8 mouse cellular contexts compared by ENCODE assay signal in genomic region chr3:52269514-52270351, GRCm38 (mm10). TPM values are rescaled to one million over a fixed set of nuclear protein-coding genes. Genes with fewer than 3 reads are reported as not detected.
DNase-seq lines count a peak whose midpoint lies in the region; ATAC-seq and TF ChIP-seq lines count a peak whose summit lies in the region.

No protein-coding gene starts in this region.

- intact Hi-C loops in gastrocnemius, postnatal 14 days (cut with DNase I; ENCODE audit: low total_unique reads), result loop anchor here (10.0 kb wide), 1 partner anchor 65 kb away; no protein-coding TSS in a partner anchor
- intact Hi-C loops in left cerebral cortex, postnatal 4 days (cut with DNase I), result loop anchor here (10.0 kb wide), 3 partner anchors 135 to 575 kb away; no protein-coding TSS in a partner anchor

- H3K4me3 ChIP-seq in hindbrain, postnatal 0 days (ENCODE audit: low read length), result peak overlapping the region; percentile 75

- DNase-seq in NIH3T3 (ENCODE audit: low read depth), result peak; percentile 51
- DNase-seq in cerebellum, postnatal 10 days, result peak; percentile 41 to 44
- peak; percentile 76 for DNase-seq in gastrocnemius, postnatal 14 days
- DNase-seq in hindbrain, postnatal 0 days (ENCODE audit: low spot score), result peak; percentile 31
- peak; percentile 24 for DNase-seq in left cerebral cortex, postnatal 4 days
- DNase-seq in mesoderm, embryonic 11.5 days (ENCODE audit: low read depth, low spot score), result peak; percentile 58
- DNase-seq in skeletal muscle tissue, adult 2 months (ENCODE audit: low read depth, low spot score), result peak; percentile 64
- DNase-seq in yolk sac, embryonic 10.5 days (ENCODE audit: low spot score), result peak; percentile 85

- H3K27ac ChIP-seq in hindbrain, postnatal 0 days, result no peak overlapping the region

- H3K4me1 ChIP-seq in hindbrain, postnatal 0 days (ENCODE audit: insufficient read depth, low read length), result no peaks in the 10 kb centered on the region

- H3K9me3 ChIP-seq in hindbrain, postnatal 0 days (ENCODE audit: low read length), result no peaks in the 10 kb centered on the region

- H3K36me3 ChIP-seq in hindbrain, postnatal 0 days (ENCODE audit: insufficient read depth, low read length), result no peaks in the 10 kb centered on the region

- peaks cover 22% of the 10 kb centered on the region for H3K27me3 ChIP-seq in hindbrain, postnatal 0 days (ENCODE audit: insufficient read depth, low read length)

- under 1% methylated on average over 53 of the region's 55 CpGs for WGBS in hindbrain, postnatal 0 days

- TF ChIP-seq CTCF in hindbrain, postnatal 0 days (IDR thresholded peaks at IDR 0.05; ENCODE audit: low read depth), result no peak

- peak overlapping the region; percentile 57 for H3K9ac ChIP-seq in hindbrain, postnatal 0 days (replicated peaks; ENCODE audit: low read length)

- peak overlapping the region; percentile 74 for H3K4me2 ChIP-seq in hindbrain, postnatal 0 days (ENCODE audit: low read depth, low read length)

- no peak for ATAC-seq in hindbrain, postnatal 0 days

RNA-seq across cellular contexts. Expression of gene Foxo1, which starts 1.6 kb away (rescaled TPM):
- total RNA-seq in gastrocnemius, postnatal 14 days (2021), result 10 to 100 TPM; 10.1 to 32.8 TPM
- total RNA-seq in hindbrain, postnatal 0 days (2014; rRNA removed), result 4.8 and 5.2 TPM in 2 replicates
- 3.1 and 3.2 TPM in 2 replicates for polyA plus RNA-seq in hindbrain, postnatal 0 days (2015; fragmentation: Nextera tagmentation; extraction: Ambion mirVana)
- 10 to 100 TPM; 14.6 to 15.1 TPM for total RNA-seq in left cerebral cortex, postnatal 4 days (2021)

Comparison
In these comparisons a context has a peak if more than half of its experiments do, and no peak if none do; other contexts are left out.
1. DNase-seq: peak in every context shown above with its lines; median percentile 85 in yolk sac, embryonic 10.5 days; 76 in gastrocnemius, postnatal 14 days; 64 in skeletal muscle tissue, adult 2 months; 58 in mesoderm, embryonic 11.5 days; 51 in NIH3T3; 42 in cerebellum, postnatal 10 days; 31 in hindbrain, postnatal 0 days; 24 in left cerebral cortex, postnatal 4 days.